Comparison of ENCODE assay signal across 17 mouse cellular contexts in genomic region chr3:89190436-89190835, GRCm38 (mm10). TPM values are rescaled to one million over a fixed set of nuclear protein-coding genes. Genes with fewer than 3 reads are reported as not detected.
DNase-seq lines count a peak whose midpoint lies in the region; ATAC-seq lines count a peak whose summit lies in the region.
"Had no signal": no experiment of that assay in that cellular context is flagged by ENCODE, and none has a peak within 500 bp of the region (broad histone marks: within the 10 kb centered on the region; RNA-seq: fewer than 3 reads in every experiment).

No protein-coding gene starts in this region.

- no peak overlapping the region for H3K27ac ChIP-seq in midbrain, embryonic 16.5 days (ENCODE audit: low read length)
- no peak overlapping the region for H3K27ac ChIP-seq in midbrain, embryonic 11.5 days (ENCODE audit: low read depth, low read length)
- H3K27ac ChIP-seq: midbrain, embryonic 15.5 days; neural tube, embryonic 15.5 days had no signal

- no peaks in the 10 kb centered on the region for H3K9me3 ChIP-seq in midbrain, embryonic 16.5 days (replicated peaks; ENCODE audit: control insufficient read depth, low read length, poor library complexity, severe bottlenecking)
- no peaks in the 10 kb centered on the region for H3K9me3 ChIP-seq in midbrain, embryonic 11.5 days (ENCODE audit: control insufficient read depth, low read length)
- H3K9me3 ChIP-seq: midbrain, embryonic 15.5 days; neural tube, embryonic 15.5 days had no signal

- DNase-seq in urinary bladder, adult 2 months (ENCODE audit: low spot score): peak; percentile 10
- DNase-seq in urinary bladder, postnatal 36 days (ENCODE audit: low spot score in 2 of 2): no peak
- peak; percentile 52 for DNase-seq in splenic B cell, adult 2 months (ENCODE audit: low read depth, low spot score)
- DNase-seq in layer of hippocampus, postnatal 36 days: no peak
- no peak for DNase-seq in heart, postnatal 14 days
- DNase-seq in midbrain, embryonic 11.5 days (ENCODE audit: low spot score, missing footprints): no peak
- DNase-seq: cerebellum, postnatal 36 days; gastrocnemius, postnatal 14 days; kidney, postnatal 10 days; retina, postnatal 1 day had no signal

- no peak overlapping the region for H3K4me3 ChIP-seq in midbrain, embryonic 16.5 days (ENCODE audit: low read depth, low read length)
- H3K4me3 ChIP-seq in midbrain, embryonic 11.5 days (ENCODE audit: low read depth, low read length): no peak overlapping the region
- H3K4me3 ChIP-seq: midbrain, embryonic 15.5 days; neural tube, embryonic 15.5 days had no signal

- peak; percentile 70 for ATAC-seq in inflammation-experienced regulatory T-cells, adult 6 months
- ATAC-seq in midbrain, embryonic 16.5 days: no peak
- no peak for ATAC-seq in midbrain, embryonic 11.5 days (ENCODE audit: low FRiP score)
- ATAC-seq: intestine, embryonic 16.5 days; midbrain, embryonic 15.5 days had no signal

- H3K36me3 ChIP-seq in splenic B cell, adult 2 months (ENCODE audit: control insufficient read depth, insufficient read depth, low read length, poor library complexity, severe bottlenecking): no peaks in the 10 kb centered on the region
- H3K36me3 ChIP-seq in midbrain, embryonic 16.5 days (ENCODE audit: control insufficient read depth, insufficient read depth, low read length): 0 out of 2 replicates have a peak, but pooled peaks cover 3% of the 10 kb centered on the region
- no peaks in the 10 kb centered on the region for H3K36me3 ChIP-seq in midbrain, embryonic 11.5 days (ENCODE audit: control insufficient read depth, insufficient read depth, low read length)

- WGBS in midbrain, embryonic 16.5 days: 88% methylated on average over 8 of the region's 8 CpGs
- WGBS in midbrain, embryonic 11.5 days: 90% methylated on average over 8 of the region's 8 CpGs

- H3K4me1 ChIP-seq in midbrain, embryonic 16.5 days (ENCODE audit: control insufficient read depth, insufficient read depth, low read length): no peaks in the 10 kb centered on the region
- H3K4me1 ChIP-seq in midbrain, embryonic 11.5 days (ENCODE audit: control insufficient read depth, insufficient read depth, low read length): peaks cover 6% of the 10 kb centered on the region

- H3K27me3 ChIP-seq in splenic B cell, adult 2 months (ENCODE audit: control insufficient read depth, insufficient read depth, low read length, poor library complexity, severe bottlenecking): no peaks in the 10 kb centered on the region
- H3K27me3 ChIP-seq in midbrain, embryonic 16.5 days (ENCODE audit: control insufficient read depth, insufficient read depth, low read depth, low read length): no peaks in the 10 kb centered on the region
- no peaks in the 10 kb centered on the region for H3K27me3 ChIP-seq in midbrain, embryonic 11.5 days (ENCODE audit: control insufficient read depth, insufficient read depth, low read length)
- H3K27me3 ChIP-seq: midbrain, embryonic 15.5 days; neural tube, embryonic 15.5 days had no signal

- no peak overlapping the region for H3K9ac ChIP-seq in midbrain, embryonic 16.5 days (ENCODE audit: low read depth, low read length)
- H3K9ac ChIP-seq in midbrain, embryonic 11.5 days (ENCODE audit: low read length): no peak overlapping the region
- H3K9ac ChIP-seq: midbrain, embryonic 15.5 days; neural tube, embryonic 15.5 days had no signal

- no peak overlapping the region for H3K4me2 ChIP-seq in midbrain, embryonic 16.5 days (ENCODE audit: low read length)
- no peak overlapping the region for H3K4me2 ChIP-seq in midbrain, embryonic 11.5 days
- H3K4me2 ChIP-seq: heart, embryonic 11.5 days; midbrain, embryonic 15.5 days; neural tube, embryonic 15.5 days had no signal

- intact Hi-C loops in heart, postnatal 14 days (cut with DNase I): no loop called here

RNA-seq across cellular contexts. Expression of gene Fam189b, which starts 7.5 kb away (rescaled TPM):
- 32.9 and 42.3 TPM in 2 replicates for polyA plus RNA-seq in urinary bladder, adult 2 months (2012; rRNA removed)
- 100 to 1,000 TPM; 132 to 223 (median 213) TPM for polyA plus RNA-seq in inflammation-experienced regulatory T-cells, adult 6 months (2017; shearing (Covaris generic))
- polyA plus RNA-seq in midbrain, embryonic 16.5 days (2015; fragmentation: Nextera tagmentation; extraction: Ambion mirVana): 31.8 and 33.6 TPM in 2 replicates
- total RNA-seq in layer of hippocampus, postnatal 36 days (2021): 10 to 100 TPM; 57.8 to 71.0 TPM
- total RNA-seq in heart, postnatal 14 days (2021): 1 to 10 TPM; 7.1 to 7.6 TPM
- polyA plus RNA-seq in midbrain, embryonic 11.5 days (2014; fragmentation: Nextera tagmentation; extraction: Ambion mirVana): 16.5 and 20.2 TPM in 2 replicates

RNA-seq across cellular contexts. Expression of gene Gba, which starts 12.3 kb away (rescaled TPM):
- 58.7 and 60.8 TPM in 2 replicates for polyA plus RNA-seq in urinary bladder, adult 2 months (2012; rRNA removed)
- polyA plus RNA-seq in inflammation-experienced regulatory T-cells, adult 6 months (2017; shearing (Covaris generic)): 10 to 100 TPM; 63.7 to 86.1 (median 85.1) TPM
- 46.4 and 49.0 TPM in 2 replicates for polyA plus RNA-seq in midbrain, embryonic 16.5 days (2015; fragmentation: Nextera tagmentation; extraction: Ambion mirVana)
- 10 to 100 TPM; 57.0 to 61.9 TPM for total RNA-seq in layer of hippocampus, postnatal 36 days (2021)
- 10 to 100 TPM; 22.1 to 23.9 TPM for total RNA-seq in heart, postnatal 14 days (2021)
- 41.4 and 45.9 TPM in 2 replicates for polyA plus RNA-seq in midbrain, embryonic 11.5 days (2014; fragmentation: Nextera tagmentation; extraction: Ambion mirVana)

RNA-seq across cellular contexts. Expression of gene Scamp3, which starts 13.2 kb away (rescaled TPM):
- 69.8 and 72.3 TPM in 2 replicates for polyA plus RNA-seq in urinary bladder, adult 2 months (2012; rRNA removed)
- 100 to 1,000 TPM; 168 to 216 (median 185) TPM for polyA plus RNA-seq in inflammation-experienced regulatory T-cells, adult 6 months (2017; shearing (Covaris generic))
- polyA plus RNA-seq in midbrain, embryonic 16.5 days (2015; fragmentation: Nextera tagmentation; extraction: Ambion mirVana): 145 and 152 TPM in 2 replicates
- total RNA-seq in layer of hippocampus, postnatal 36 days (2021): 10 to 100 TPM; 66.8 to 71.9 TPM
- total RNA-seq in heart, postnatal 14 days (2021): 10 to 100 TPM; 47.2 to 48.7 TPM
- 74.4 and 77.2 TPM in 2 replicates for polyA plus RNA-seq in midbrain, embryonic 11.5 days (2014; fragmentation: Nextera tagmentation; extraction: Ambion mirVana)

RNA-seq across cellular contexts. Expression of gene Thbs3, which starts 24.5 kb away (rescaled TPM):
- 59.3 and 69.8 TPM in 2 replicates for polyA plus RNA-seq in urinary bladder, adult 2 months (2012; rRNA removed)
- 1 to 10 TPM in 2 of 3 experiments, under 1 TPM in 1; 0.48 to 3.3 (median 2.7) TPM for polyA plus RNA-seq in inflammation-experienced regulatory T-cells, adult 6 months (2017; shearing (Covaris generic))
- polyA plus RNA-seq in midbrain, embryonic 16.5 days (2015; fragmentation: Nextera tagmentation; extraction: Ambion mirVana): 52.2 and 53.6 TPM in 2 replicates
- total RNA-seq in layer of hippocampus, postnatal 36 days (2021): 10 to 100 TPM; 37.7 to 38.1 TPM
- total RNA-seq in heart, postnatal 14 days (2021): 10 to 100 TPM; 12.7 to 17.1 TPM
- 50.7 and 55.8 TPM in 2 replicates for polyA plus RNA-seq in midbrain, embryonic 11.5 days (2014; fragmentation: Nextera tagmentation; extraction: Ambion mirVana)
- total RNA-seq: hematopoietic stem cell, adult 5-6 weeks had no signal

RNA-seq across cellular contexts. Expression of gene Clk2, which starts 25.8 kb away (rescaled TPM):
- 73.9 and 89.8 TPM in 2 replicates for polyA plus RNA-seq in urinary bladder, adult 2 months (2012; rRNA removed)
- 10 to 100 TPM; 12.5 to 29.0 (median 24.7) TPM for polyA plus RNA-seq in inflammation-experienced regulatory T-cells, adult 6 months (2017; shearing (Covaris generic))
- 15.9 and 19.7 TPM in 2 replicates for polyA plus RNA-seq in midbrain, embryonic 16.5 days (2015; fragmentation: Nextera tagmentation; extraction: Ambion mirVana)
- total RNA-seq in layer of hippocampus, postnatal 36 days (2021): 10 to 100 TPM; 52.0 to 53.4 TPM
- total RNA-seq in heart, postnatal 14 days (2021): 10 to 100 TPM; 23.3 to 23.6 TPM
- polyA plus RNA-seq in midbrain, embryonic 11.5 days (2014; fragmentation: Nextera tagmentation; extraction: Ambion mirVana): 24.1 and 29.5 TPM in 2 replicates

Comparison
In these comparisons a context has a peak if more than half of its experiments do, and no peak if none do; other contexts are left out.
1. DNase-seq: peak in urinary bladder, adult 2 months (single experiment) and splenic B cell, adult 2 months (single experiment); none in urinary bladder, postnatal 36 days (0 of 2), layer of hippocampus, postnatal 36 days (0 of 2), heart, postnatal 14 days (0 of 2) and midbrain, embryonic 11.5 days (single experiment).